Mouse (Mus musculus) embryonic facial prominence, embryonic 12.5 days (tissue): ENCODE measurements around the gene Nsun2. TPM values are rescaled to one million over a fixed set of nuclear protein-coding genes. Genes with fewer than 3 reads are reported as not detected.

ENCODE experiments used
- ATAC-seq: fragments of 200-750 bp; cut with Nextera tagmentation; 2 replicates; pipeline ENCODE4 v1.8.0; 2017; ENCODE audit not compliant: insufficient number of reproducible peaks, insufficient read depth, low FRiP score, low TSS enrichment
- H3K27ac ChIP-seq: fragments of 300-500 bp; sonication (generic); 2 replicates; pipeline ENCODE4 v1.5.1; 2016; ENCODE audit warnings: mild to moderate bottlenecking
- H3K27me3 ChIP-seq: fragments of 300-500 bp; sonication (generic); 2 replicates; pipeline ENCODE4 v1.6.1; 2016; ENCODE audit warnings: mild to moderate bottlenecking, moderate library complexity
- H3K36me3 ChIP-seq: fragments of 300-500 bp; sonication (generic); 2 replicates; pipeline ENCODE4 v1.6.1; 2016; ENCODE audit warnings: mild to moderate bottlenecking
- H3K4me1 ChIP-seq: fragments of 300-500 bp; sonication (generic); 2 replicates; pipeline ENCODE4 v1.6.1; 2016
- H3K4me2 ChIP-seq: fragments of 300-500 bp; sonication (generic); replicated peaks from 2 replicates; pipeline ENCODE4 v1.6.1; 2016; ENCODE audit warnings: mild to moderate bottlenecking, moderate library complexity
- H3K4me3 ChIP-seq: fragments of 300-500 bp; sonication (generic); 2 replicates; pipeline ENCODE4 v1.5.1; 2016; ENCODE audit warnings: mild to moderate bottlenecking
- H3K9ac ChIP-seq: fragments of 300-500 bp; sonication (generic); 2 replicates; pipeline ENCODE4 v1.6.1; 2016; ENCODE audit warnings: mild to moderate bottlenecking, moderate library complexity
- H3K9me3 ChIP-seq: fragments of 300-500 bp; sonication (generic); 2 replicates; pipeline ENCODE4 v1.6.1; 2016; ENCODE audit warnings: mild to moderate bottlenecking, moderate library complexity
- WGBS: fragments of 180-500 bp; shearing (Covaris S2); methylation state at CpG from one replicate; pipeline ENCODE4 v1.1.7; 2016; 5-methylcytosine and 5-hydroxymethylcytosine counted together
- polyA plus RNA-seq: library from polyadenylated mRNA; unstranded; fragments of >200 nt; fragmentation: Nextera tagmentation; extraction: Ambion mirVana; gene quantifications from 2 replicates; pipeline ENCODE4 v1.2.1, GENCODE M21; 2016

The Nsun2 gene
- polyA plus RNA-seq, 1 experiment from 2014 or later: 124 TPM

- Histone ChIP-seq H3K36me3 (peaks cover 29% of the 10 kb centered on the region), H3K9me3 (no peaks in the 10 kb centered on the region), H3K4me3 (no peak overlapping the region), H3K4me2 (no peak overlapping the region), H3K27ac (no peak overlapping the region), H3K4me1 (no peaks in the 10 kb centered on the region), H3K9ac (no peak overlapping the region), H3K27me3 (no peaks in the 10 kb centered on the region)
- 86% methylated on average over 3 of the region's 3 CpGs for WGBS
- no peak for ATAC-seq
Observed at GRCm38 (mm10) chr13:69641017-69641416, 107.5 kb downstream of the Nsun2 start.

- H3K4me3 ChIP-seq: no peak overlapping the region
- H3K36me3 ChIP-seq: peaks cover 15% of the 10 kb centered on the region
- no peak overlapping the region for H3K27ac ChIP-seq
- ATAC-seq: no peak
- H3K4me1 ChIP-seq: no peaks in the 10 kb centered on the region
- WGBS: 80% methylated on average over 5 of the region's 5 CpGs
- H3K9me3 ChIP-seq: no peaks in the 10 kb centered on the region
- no peak overlapping the region for H3K9ac ChIP-seq
- H3K27me3 ChIP-seq: no peaks in the 10 kb centered on the region
- no peak overlapping the region for H3K4me2 ChIP-seq
Observed at GRCm38 (mm10) chr13:69642656-69643216, 109.2 kb downstream of the Nsun2 start.

GRCm38 (mm10) chr13:69643937-69644336, 110.4 kb downstream of the Nsun2 start:
- no peaks in the 10 kb centered on the region for H3K9me3 ChIP-seq
- H3K4me1 ChIP-seq: no peaks in the 10 kb centered on the region
- H3K27ac ChIP-seq: no peak overlapping the region
- H3K4me2 ChIP-seq: no peak overlapping the region
- H3K4me3 ChIP-seq: no peak overlapping the region
- H3K27me3 ChIP-seq: no peaks in the 10 kb centered on the region
- no peak overlapping the region for H3K9ac ChIP-seq
- H3K36me3 ChIP-seq: peaks cover 6% of the 10 kb centered on the region; the same call in 1 of the 2 replicates
- no peak for ATAC-seq
- WGBS: 78% methylated on average over 2 of the region's 2 CpGs

- Histone ChIP-seq H3K27ac (no peak overlapping the region), H3K36me3 (0 out of 2 replicates have a peak, but pooled peaks cover under 1% of the 10 kb centered on the region), H3K4me2 (no peak overlapping the region), H3K4me3 (no peak overlapping the region), H3K9ac (no peak overlapping the region), H3K4me1 (no peaks in the 10 kb centered on the region), H3K27me3 (no peaks in the 10 kb centered on the region), H3K9me3 (no peaks in the 10 kb centered on the region)
- 85% methylated on average over 13 of the region's 13 CpGs for WGBS
- ATAC-seq: no peak
Observed at GRCm38 (mm10) chr13:69644427-69645166, 111.1 kb downstream of the Nsun2 start.

DNA sequence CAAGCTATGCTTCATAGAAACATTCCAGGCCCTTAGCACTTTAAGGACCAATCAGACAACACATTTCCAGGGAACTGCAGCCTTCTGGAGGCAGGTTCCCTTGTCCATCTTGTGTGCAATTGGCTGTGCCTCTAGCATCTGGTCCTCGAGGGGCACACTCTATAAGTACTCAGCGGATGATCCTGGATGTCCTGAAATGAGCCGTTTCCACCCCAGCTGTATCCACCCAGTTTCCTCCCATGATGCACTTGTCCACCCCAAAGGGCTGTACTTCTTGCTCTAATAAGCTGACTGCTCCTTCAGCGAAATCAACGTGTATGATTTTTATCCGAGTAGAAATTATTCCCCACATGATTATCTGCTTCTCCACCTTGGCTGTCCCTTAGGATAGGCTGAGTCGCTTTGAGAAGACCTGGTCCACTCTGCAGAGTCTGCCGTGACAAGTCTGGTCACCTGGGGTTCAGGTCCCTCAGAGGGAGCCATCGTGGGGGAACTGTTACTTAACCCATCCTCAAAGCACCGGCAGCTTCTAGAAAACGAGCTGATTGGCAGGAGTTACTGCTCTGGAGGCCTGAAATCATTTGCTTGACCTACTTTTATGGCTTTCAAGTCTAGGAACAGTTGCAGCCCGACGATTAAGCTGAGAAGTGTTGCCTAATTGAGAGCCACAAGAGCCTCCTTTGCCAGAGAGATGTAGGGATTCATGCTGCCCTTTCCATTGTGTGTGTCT, 112.3 kb downstream of the Nsun2 start:
- 82% methylated on average over 13 of the region's 13 CpGs for WGBS
- Histone ChIP-seq H3K4me3 (no peak overlapping the region), H3K4me2 (no peak overlapping the region), H3K36me3 (no peaks in the 10 kb centered on the region), H3K4me1 (no peaks in the 10 kb centered on the region), H3K27ac (no peak overlapping the region), H3K27me3 (no peaks in the 10 kb centered on the region), H3K9me3 (no peaks in the 10 kb centered on the region), H3K9ac (no peak overlapping the region)
- ATAC-seq: no peak

- no peaks in the 10 kb centered on the region for H3K27me3 ChIP-seq
- 85% methylated on average over 9 of the region's 9 CpGs for WGBS
- H3K27ac ChIP-seq: no peak overlapping the region
- ATAC-seq: no peak
- no peak overlapping the region for H3K4me2 ChIP-seq
- no peaks in the 10 kb centered on the region for H3K4me1 ChIP-seq
- no peak overlapping the region for H3K4me3 ChIP-seq
- no peaks in the 10 kb centered on the region for H3K36me3 ChIP-seq
- no peaks in the 10 kb centered on the region for H3K9me3 ChIP-seq
- H3K9ac ChIP-seq: no peak overlapping the region
Observed at GRCm38 (mm10) chr13:69646481-69646880, 112.9 kb downstream of the Nsun2 start.

DNA sequence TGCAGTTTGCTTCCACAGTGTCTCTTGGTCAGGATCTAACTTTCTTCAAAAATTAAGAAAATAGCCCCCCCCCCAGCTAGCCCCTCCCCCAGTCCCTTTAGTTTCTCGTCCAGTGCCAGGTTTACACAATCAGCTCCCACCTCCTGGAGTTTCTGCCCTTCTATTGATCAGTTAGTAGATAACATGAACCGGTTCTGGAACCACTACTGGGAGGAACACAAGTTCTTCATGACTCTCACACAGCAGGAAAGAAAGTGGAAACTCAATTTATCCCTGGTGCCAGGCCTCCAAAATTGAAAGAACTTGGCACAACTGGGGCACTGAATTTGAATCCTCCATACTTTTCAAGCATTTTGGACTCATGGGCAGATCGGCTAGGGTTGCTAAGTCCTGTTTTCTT, 121.0 kb downstream of the Nsun2 start:
- Histone ChIP-seq H3K27me3 (no peaks in the 10 kb centered on the region), H3K4me1 (no peaks in the 10 kb centered on the region), H3K4me2 (no peak overlapping the region), H3K4me3 (no peak overlapping the region), H3K9me3 (no peaks in the 10 kb centered on the region), H3K9ac (no peak overlapping the region), H3K36me3 (no peaks in the 10 kb centered on the region), H3K27ac (no peak overlapping the region)
- 78% methylated on average over 3 of the region's 3 CpGs for WGBS
- ATAC-seq: no peak

- no peak overlapping the region for H3K4me3 ChIP-seq
- 86% methylated on average over 5 of the region's 5 CpGs for WGBS
- ATAC-seq: no peak
- H3K9me3 ChIP-seq: no peaks in the 10 kb centered on the region
- H3K9ac ChIP-seq: no peak overlapping the region
- H3K27ac ChIP-seq: no peak overlapping the region
- no peaks in the 10 kb centered on the region; the same call in 1 of the 2 replicates for H3K27me3 ChIP-seq
- H3K36me3 ChIP-seq: no peaks in the 10 kb centered on the region
- H3K4me1 ChIP-seq: no peaks in the 10 kb centered on the region
- H3K4me2 ChIP-seq: no peak overlapping the region
Observed at GRCm38 (mm10) chr13:69672121-69672520, 138.6 kb downstream of the Nsun2 start.

- H3K4me2 ChIP-seq: no peak overlapping the region
- H3K27ac ChIP-seq: no peak overlapping the region
- H3K36me3 ChIP-seq: no peaks in the 10 kb centered on the region
- no peaks in the 10 kb centered on the region; the same call in 1 of the 2 replicates for H3K27me3 ChIP-seq
- 92% methylated on average over 10 of the region's 10 CpGs for WGBS
- H3K9ac ChIP-seq: no peak overlapping the region
- H3K9me3 ChIP-seq: no peaks in the 10 kb centered on the region
- no peak overlapping the region for H3K4me3 ChIP-seq
- H3K4me1 ChIP-seq: no peaks in the 10 kb centered on the region
- ATAC-seq: no peak
Observed at GRCm38 (mm10) chr13:69672565-69672964, 139.0 kb downstream of the Nsun2 start.

GRCm38 (mm10) chr13:69673197-69673920, 139.8 kb downstream of the Nsun2 start:
- Histone ChIP-seq H3K27me3 (no peaks in the 10 kb centered on the region; the same call in 1 of the 2 replicates), H3K9me3 (no peaks in the 10 kb centered on the region), H3K4me2 (no peak overlapping the region), H3K4me3 (no peak overlapping the region), H3K9ac (no peak overlapping the region), H3K36me3 (no peaks in the 10 kb centered on the region), H3K4me1 (no peaks in the 10 kb centered on the region), H3K27ac (no peak overlapping the region)
- ATAC-seq: no peak
- WGBS: 81% methylated on average over 5 of the region's 5 CpGs

DNA sequence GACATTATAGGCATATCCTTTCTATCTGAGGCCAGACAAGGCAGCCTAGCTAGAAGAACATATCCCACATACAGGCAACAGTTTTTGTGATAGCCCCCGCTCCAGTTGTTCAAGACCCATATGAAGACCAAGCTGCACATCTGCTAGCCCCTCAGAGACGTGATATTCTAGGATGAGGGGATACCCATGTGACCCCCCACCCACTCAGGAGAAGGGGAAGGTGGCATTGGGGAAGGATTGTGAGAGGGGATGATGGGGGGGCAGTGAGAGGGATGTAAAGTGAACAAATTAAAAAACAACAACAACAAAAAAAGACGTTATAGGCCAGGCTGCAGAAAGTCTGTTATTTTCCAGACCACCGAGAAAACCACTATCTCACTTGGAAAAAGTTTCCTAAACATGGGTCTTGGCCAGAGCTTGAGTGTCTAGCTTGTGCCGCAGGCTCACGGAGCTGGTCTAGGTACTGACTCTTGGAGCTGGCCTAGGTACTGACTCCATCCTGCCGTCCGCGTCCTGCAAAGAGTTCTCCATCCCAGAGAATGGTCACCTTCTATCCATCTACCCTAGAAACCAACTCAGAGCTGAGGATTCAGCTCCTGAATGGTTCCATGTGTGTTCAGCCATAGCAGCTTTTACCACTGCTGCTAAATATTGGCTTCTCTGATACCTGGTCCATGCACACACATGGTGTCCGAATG, 140.5 kb downstream of the Nsun2 start:
- ATAC-seq: no peak
- no peaks in the 10 kb centered on the region for H3K9me3 ChIP-seq
- H3K4me3 ChIP-seq: no peak overlapping the region
- no peaks in the 10 kb centered on the region for H3K4me1 ChIP-seq
- no peak overlapping the region for H3K4me2 ChIP-seq
- no peaks in the 10 kb centered on the region for H3K36me3 ChIP-seq
- no peak overlapping the region for H3K9ac ChIP-seq
- whole genome bisulfite sequencing: 57% methylated on average over 10 of the region's 10 CpGs
- no peak overlapping the region for H3K27ac ChIP-seq
- H3K27me3 ChIP-seq: no peaks in the 10 kb centered on the region; the same call in 1 of the 2 replicates
